Mouse (Mus musculus): ENCODE data around the gene Phf12. TPM values are rescaled to one million over a fixed set of nuclear protein-coding genes. Genes with fewer than 3 reads are reported as not detected.

Phf12 gene
- polyA plus RNA-seq, 1 experiment from 2014 or later, result 19.0 TPM

- ATAC-seq (ENCODE audit: low read depth), result no peak
- Histone ChIP-seq H3K27ac (ENCODE audit: low read depth, low read length) (no peak overlapping the region), H3K4me3 (ENCODE audit: low read depth, low read length) (no peak overlapping the region), H3K36me3 (ENCODE audit: control insufficient read depth, insufficient read depth, low read length) (peaks cover 14% of the 10 kb centered on the region; the same call in 1 of the 2 replicates), H3K9me3 (ENCODE audit: control insufficient read depth, low read length) (no peaks in the 10 kb centered on the region), H3K4me2 (ENCODE audit: low read depth, low read length) (no peak overlapping the region), H3K4me1 (ENCODE audit: control insufficient read depth, insufficient read depth, low read length) (0 out of 2 replicates have a peak, but pooled peaks cover 4% of the 10 kb centered on the region), H3K27me3 (ENCODE audit: control insufficient read depth, insufficient read depth, low read length) (no peaks in the 10 kb centered on the region), H3K9ac (replicated peaks; ENCODE audit: low read depth, low read length) (no peak overlapping the region)
- WGBS, result 95% methylated on average over 13 of the region's 13 CpGs
These were observed 6.6 kb downstream of the Phf12 start for GRCm38 (mm10) chr11:77989071-77989690.

- Histone ChIP-seq H3K9me3 (ENCODE audit: control insufficient read depth, low read length) (no peaks in the 10 kb centered on the region), H3K4me2 (ENCODE audit: low read depth, low read length) (no peak overlapping the region), H3K36me3 (ENCODE audit: control insufficient read depth, insufficient read depth, low read length) (no peaks in the 10 kb centered on the region; the same call in 1 of the 2 replicates), H3K9ac (replicated peaks; ENCODE audit: low read depth, low read length) (no peak overlapping the region), H3K27me3 (ENCODE audit: control insufficient read depth, insufficient read depth, low read length) (no peaks in the 10 kb centered on the region), H3K4me3 (ENCODE audit: low read depth, low read length) (no peak overlapping the region), H3K4me1 (ENCODE audit: control insufficient read depth, insufficient read depth, low read length) (no peaks in the 10 kb centered on the region), H3K27ac (ENCODE audit: low read depth, low read length) (no peak overlapping the region)
- 81% methylated on average over 1 of the region's 1 CpGs for WGBS
- no peak for ATAC-seq (ENCODE audit: low read depth)
These were observed 13.0 kb downstream of the Phf12 start for GRCm38 (mm10) chr11:77995556-77995955.

GRCm38 (mm10) chr11:78006446-78006845 is 23.9 kb downstream of the Phf12 start:
- no peak overlapping the region for H3K9ac ChIP-seq (replicated peaks; ENCODE audit: low read depth, low read length)
- H3K27me3 ChIP-seq (ENCODE audit: control insufficient read depth, insufficient read depth, low read length), result no peaks in the 10 kb centered on the region
- H3K36me3 ChIP-seq (ENCODE audit: control insufficient read depth, insufficient read depth, low read length), result peaks cover 46% of the 10 kb centered on the region
- no peak overlapping the region for H3K4me3 ChIP-seq (ENCODE audit: low read depth, low read length)
- WGBS, result 99% methylated on average over 5 of the region's 5 CpGs
- no peak for ATAC-seq (ENCODE audit: low read depth)
- no peak overlapping the region for H3K27ac ChIP-seq (ENCODE audit: low read depth, low read length)
- H3K9me3 ChIP-seq (ENCODE audit: control insufficient read depth, low read length), result no peaks in the 10 kb centered on the region
- H3K4me2 ChIP-seq (ENCODE audit: low read depth, low read length), result no peak overlapping the region
- H3K4me1 ChIP-seq (ENCODE audit: control insufficient read depth, insufficient read depth, low read length), result no peaks in the 10 kb centered on the region

- Histone ChIP-seq H3K4me1 (ENCODE audit: control insufficient read depth, insufficient read depth, low read length) (no peaks in the 10 kb centered on the region), H3K4me3 (ENCODE audit: low read depth, low read length) (no peak overlapping the region), H3K36me3 (ENCODE audit: control insufficient read depth, insufficient read depth, low read length) (peaks cover 62% of the 10 kb centered on the region), H3K4me2 (ENCODE audit: low read depth, low read length) (no peak overlapping the region), H3K27me3 (ENCODE audit: control insufficient read depth, insufficient read depth, low read length) (no peaks in the 10 kb centered on the region), H3K9me3 (ENCODE audit: control insufficient read depth, low read length) (no peaks in the 10 kb centered on the region), H3K9ac (replicated peaks; ENCODE audit: low read depth, low read length) (no peak overlapping the region), H3K27ac (ENCODE audit: low read depth, low read length) (no peak overlapping the region)
- WGBS, result 13% methylated on average over 4 of the region's 4 CpGs
- ATAC-seq (ENCODE audit: low read depth), result peak; percentile 70
These were observed 37.1 kb downstream of the Phf12 start for GRCm38 (mm10) chr11:78019676-78020075.

- Histone ChIP-seq H3K4me2 (ENCODE audit: low read depth, low read length) (no peak overlapping the region), H3K4me3 (ENCODE audit: low read depth, low read length) (no peak overlapping the region), H3K36me3 (ENCODE audit: control insufficient read depth, insufficient read depth, low read length) (peaks cover 58% of the 10 kb centered on the region), H3K9me3 (ENCODE audit: control insufficient read depth, low read length) (no peaks in the 10 kb centered on the region), H3K27ac (ENCODE audit: low read depth, low read length) (no peak overlapping the region), H3K4me1 (ENCODE audit: control insufficient read depth, insufficient read depth, low read length) (no peaks in the 10 kb centered on the region), H3K27me3 (ENCODE audit: control insufficient read depth, insufficient read depth, low read length) (no peaks in the 10 kb centered on the region), H3K9ac (replicated peaks; ENCODE audit: low read depth, low read length) (no peak overlapping the region)
- 86% methylated on average over 8 of the region's 8 CpGs for WGBS
- ATAC-seq (ENCODE audit: low read depth), result no peak
These were observed 41.1 kb downstream of the Phf12 start for GRCm38 (mm10) chr11:78023607-78024006.

- Histone ChIP-seq H3K4me2 (ENCODE audit: low read depth, low read length) (no peak overlapping the region), H3K9ac (replicated peaks; ENCODE audit: low read depth, low read length) (no peak overlapping the region), H3K27me3 (ENCODE audit: control insufficient read depth, insufficient read depth, low read length) (no peaks in the 10 kb centered on the region), H3K27ac (ENCODE audit: low read depth, low read length) (no peak overlapping the region), H3K9me3 (ENCODE audit: control insufficient read depth, low read length) (no peaks in the 10 kb centered on the region), H3K4me1 (ENCODE audit: control insufficient read depth, insufficient read depth, low read length) (peaks cover 13% of the 10 kb centered on the region), H3K4me3 (ENCODE audit: low read depth, low read length) (no peak overlapping the region), H3K36me3 (ENCODE audit: control insufficient read depth, insufficient read depth, low read length) (peaks cover 47% of the 10 kb centered on the region)
- 84% methylated on average over 8 of the region's 8 CpGs for WGBS
- ATAC-seq (ENCODE audit: low read depth), result no peak
These were observed 46.7 kb downstream of the Phf12 start for GRCm38 (mm10) chr11:78029240-78029639.

GRCm38 (mm10) chr11:78030600-78030999 is 48.0 kb downstream of the Phf12 start:
- peaks cover 41% of the 10 kb centered on the region for H3K36me3 ChIP-seq (ENCODE audit: control insufficient read depth, insufficient read depth, low read length)
- no peak overlapping the region for H3K9ac ChIP-seq (replicated peaks; ENCODE audit: low read depth, low read length)
- no peaks in the 10 kb centered on the region for H3K27me3 ChIP-seq (ENCODE audit: control insufficient read depth, insufficient read depth, low read length)
- H3K4me1 ChIP-seq (ENCODE audit: control insufficient read depth, insufficient read depth, low read length), result peaks cover 13% of the 10 kb centered on the region
- no peak overlapping the region for H3K4me2 ChIP-seq (ENCODE audit: low read depth, low read length)
- H3K27ac ChIP-seq (ENCODE audit: low read depth, low read length), result no peak overlapping the region
- ATAC-seq (ENCODE audit: low read depth), result no peak
- WGBS, result 71% methylated on average over 2 of the region's 2 CpGs
- no peak overlapping the region for H3K4me3 ChIP-seq (ENCODE audit: low read depth, low read length)
- H3K9me3 ChIP-seq (ENCODE audit: control insufficient read depth, low read length), result no peaks in the 10 kb centered on the region

GRCm38 (mm10) chr11:78031389-78031788 is 48.8 kb downstream of the Phf12 start:
- 41% methylated on average over 6 of the region's 6 CpGs for WGBS
- peak overlapping the region; percentile 94; the same call in 1 of the 2 replicates for H3K27ac ChIP-seq (ENCODE audit: low read depth, low read length)
- H3K4me2 ChIP-seq (ENCODE audit: low read depth, low read length), result peak overlapping the region; percentile 68
- H3K27me3 ChIP-seq (ENCODE audit: control insufficient read depth, insufficient read depth, low read length), result no peaks in the 10 kb centered on the region
- no peak overlapping the region for H3K9ac ChIP-seq (replicated peaks; ENCODE audit: low read depth, low read length)
- no peaks in the 10 kb centered on the region for H3K9me3 ChIP-seq (ENCODE audit: control insufficient read depth, low read length)
- peaks cover 13% of the 10 kb centered on the region for H3K4me1 ChIP-seq (ENCODE audit: control insufficient read depth, insufficient read depth, low read length)
- no peak overlapping the region for H3K4me3 ChIP-seq (ENCODE audit: low read depth, low read length)
- peaks cover 33% of the 10 kb centered on the region; the same call in 1 of the 2 replicates for H3K36me3 ChIP-seq (ENCODE audit: control insufficient read depth, insufficient read depth, low read length)
- no peak for ATAC-seq (ENCODE audit: low read depth)

- peaks cover 14% of the 10 kb centered on the region for H3K4me1 ChIP-seq (ENCODE audit: control insufficient read depth, insufficient read depth, low read length)
- H3K9me3 ChIP-seq (ENCODE audit: control insufficient read depth, low read length), result no peaks in the 10 kb centered on the region
- peak within 1 kb of the TSS; percentile 68 for H3K4me2 ChIP-seq (ENCODE audit: low read depth, low read length)
- H3K9ac ChIP-seq (replicated peaks; ENCODE audit: low read depth, low read length), result peak within 1 kb of the TSS; percentile 80
- WGBS, result under 1% methylated on average over 95 of the region's 96 CpGs
- peak within 1 kb of the TSS; percentile 70 for H3K4me3 ChIP-seq (ENCODE audit: low read depth, low read length)
- ATAC-seq (ENCODE audit: low read depth), result peak; percentile 91
- H3K27ac ChIP-seq (ENCODE audit: low read depth, low read length), result peak within 1 kb of the TSS; percentile 94
- H3K36me3 ChIP-seq (ENCODE audit: control insufficient read depth, insufficient read depth, low read length), result peaks cover 28% of the 10 kb centered on the region; the same call in 1 of the 2 replicates
- H3K27me3 ChIP-seq (ENCODE audit: control insufficient read depth, insufficient read depth, low read length), result no peaks in the 10 kb centered on the region
These were observed 49.6 kb downstream of the Phf12 start, which contains the start of gene Dhrs13 for GRCm38 (mm10) chr11:78031947-78032808. Gene Dhrs13 (plus strand): TSS chr11:78032280.

All from neural tube, embryonic 14.5 days (tissue).